Mouse (Mus musculus) brain, embryonic 14.5 days (tissue): ENCODE data around the gene Fam83d. TPM values are rescaled to one million over a fixed set of nuclear protein-coding genes. Genes with fewer than 3 reads are reported as not detected.

Experiments used
- DNase-seq: peaks from one replicate; pipeline ENCODE4 v3.0.0-alpha.2; 2011; ENCODE audit warnings: low read depth
- CTCF ChIP-seq: fragments of 200-500 bp; IDR thresholded peaks from 2 replicates; pipeline ENCODE4 v1.5.1; 2012; ENCODE audit warnings: inconsistent platforms, mild to moderate bottlenecking, moderate library complexity, borderline replicate concordance; ENCODE audit not compliant: insufficient read depth, insufficient read length; ENCODE audit errors: extremely low read depth
- POLR2A ChIP-seq: fragments of 200-500 bp; IDR thresholded peaks from 2 replicates; pipeline ENCODE4 v1.6.1; 2012; ENCODE audit warnings: mild to moderate bottlenecking, inconsistent platforms, borderline replicate concordance; ENCODE audit not compliant: poor library complexity, insufficient read depth, insufficient read length, severe bottlenecking; ENCODE audit errors: extremely low read depth
- polyA plus RNA-seq: library from polyadenylated mRNA; depleted of rRNA; stranded (reverse); fragments of >200 nt; gene quantifications from 2 replicates; pipeline ENCODE4 v1.2.3, GENCODE M21; 2012

Gene Fam83d
- polyA plus RNA-seq, 1 experiment: 13.9 TPM

DNA sequence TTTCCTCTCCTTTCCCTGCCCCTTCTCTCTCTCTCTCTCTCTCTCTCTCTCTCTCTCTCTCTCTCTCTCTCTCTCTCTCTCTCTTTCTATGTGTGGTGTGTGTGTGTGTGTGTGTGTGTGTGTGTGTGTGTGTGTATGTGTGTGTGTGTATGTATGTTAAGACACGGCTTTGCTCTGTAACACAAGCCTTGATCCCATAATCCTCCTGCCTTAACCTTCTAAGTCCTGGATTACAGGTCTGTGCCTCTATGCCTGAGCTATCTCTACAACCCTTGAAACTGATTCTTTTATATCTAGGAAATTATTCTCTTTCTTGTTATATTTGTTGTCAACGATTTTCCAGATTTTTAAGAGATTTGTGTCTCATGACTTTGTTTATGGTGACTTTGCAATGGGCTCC is 7.7 kb upstream of the Fam83d start:
- no peak for DNase-seq

DNA sequence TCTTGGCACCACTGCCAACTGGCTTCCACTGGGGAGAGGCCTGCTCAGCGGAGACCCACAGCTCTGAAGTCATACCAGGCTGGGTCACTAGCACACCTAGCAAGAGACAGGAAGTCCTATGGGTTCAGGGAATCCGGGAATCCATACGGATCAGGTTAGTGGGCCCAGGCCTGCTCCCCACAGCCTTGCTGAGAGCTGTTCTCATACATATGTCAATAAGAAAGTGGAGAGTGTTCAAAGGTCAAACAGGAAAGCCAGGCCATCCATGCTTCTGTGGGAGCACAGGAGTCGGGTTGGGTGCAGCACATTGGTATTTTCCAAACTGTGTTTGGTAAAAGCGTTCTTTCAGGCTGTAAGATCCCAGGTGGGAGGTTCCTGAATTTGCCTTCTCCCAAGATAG is 5.6 kb upstream of the Fam83d start:
- no peak for DNase-seq
- TF ChIP-seq POLR2A (no peak), CTCF (no peak)

More for the DNA sequence above, 7.7 kb upstream of the Fam83d start:
- TF ChIP-seq CTCF (no peak), POLR2A (no peak)

DNA sequence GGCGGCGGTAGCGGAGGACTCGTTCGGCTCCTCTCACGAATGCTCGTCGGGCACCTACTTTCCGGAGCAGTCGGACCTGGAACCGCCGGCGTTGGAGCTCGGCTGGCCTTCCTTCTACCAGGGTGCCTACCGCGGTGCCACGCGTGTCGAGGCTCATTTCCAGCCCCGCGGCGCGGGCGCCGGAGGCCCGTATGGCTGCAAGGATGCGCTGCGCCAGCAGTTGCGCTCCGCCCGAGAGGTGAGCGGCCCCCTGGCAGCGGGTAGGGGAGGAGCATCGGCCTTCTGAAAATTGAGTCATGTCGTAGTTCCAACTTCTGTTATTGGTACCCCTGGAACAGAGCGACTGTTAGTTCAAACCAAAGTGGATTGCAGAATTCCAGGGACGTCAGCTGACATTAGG is 457 bp downstream of the Fam83d start:
- TF ChIP-seq POLR2A (no peak), CTCF (no peak)
- DNase-seq: peak; percentile 48

DNA sequence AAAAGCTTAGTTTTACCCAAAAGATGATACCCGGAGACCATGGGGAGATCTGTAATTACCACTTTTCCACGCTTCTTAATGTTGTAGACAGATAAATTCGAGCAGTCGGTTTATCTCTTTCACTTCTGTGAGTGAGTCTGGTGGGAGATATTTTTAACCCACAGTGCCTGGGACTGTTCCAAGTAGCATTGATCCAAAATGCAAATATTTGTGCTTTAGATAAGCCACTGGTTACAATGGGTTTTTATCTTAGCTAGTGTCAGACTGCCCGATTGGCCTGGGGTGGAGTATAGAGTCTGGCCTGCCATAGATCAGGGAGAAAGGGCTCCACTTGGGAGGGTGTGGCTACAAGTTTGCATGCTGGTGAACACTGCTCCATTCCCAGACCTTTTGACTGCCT is 878 bp downstream of the Fam83d start:
- no peak for DNase-seq
- TF ChIP-seq POLR2A (no peak), CTCF (no peak)

DNA sequence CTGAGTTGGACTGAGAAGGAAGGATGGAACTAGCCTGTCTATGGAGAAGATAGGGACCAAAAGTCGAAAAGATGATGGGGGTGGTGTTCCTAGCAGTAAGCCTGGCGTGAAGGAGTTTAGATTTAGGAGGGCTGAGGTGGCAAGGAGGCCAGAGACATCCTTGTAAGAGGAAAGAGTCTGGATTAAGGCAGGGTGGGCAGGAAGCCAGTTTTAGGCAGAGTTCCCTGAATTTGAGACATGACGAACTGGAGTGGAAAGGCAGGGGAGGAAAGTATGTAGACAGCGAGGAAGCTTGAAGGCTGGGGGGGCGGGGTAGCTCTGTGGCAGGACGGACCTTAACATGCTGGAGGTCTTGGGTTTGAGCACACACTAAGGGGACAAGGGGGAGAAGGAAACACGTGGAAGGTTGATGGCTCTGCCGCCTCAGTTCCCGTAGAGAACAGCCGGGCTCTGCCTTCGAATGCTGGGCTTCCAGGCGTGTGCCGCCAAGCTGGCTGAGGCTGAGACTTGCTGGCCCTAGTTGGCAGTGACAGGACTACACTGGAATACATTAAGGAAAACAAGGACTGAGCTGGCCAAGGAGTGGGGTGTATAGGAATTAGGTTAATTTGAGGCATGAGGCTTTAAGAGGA is 2.3 kb downstream of the Fam83d start:
- TF ChIP-seq CTCF (no peak), POLR2A (no peak)
- DNase-seq: peak; percentile 77

DNA sequence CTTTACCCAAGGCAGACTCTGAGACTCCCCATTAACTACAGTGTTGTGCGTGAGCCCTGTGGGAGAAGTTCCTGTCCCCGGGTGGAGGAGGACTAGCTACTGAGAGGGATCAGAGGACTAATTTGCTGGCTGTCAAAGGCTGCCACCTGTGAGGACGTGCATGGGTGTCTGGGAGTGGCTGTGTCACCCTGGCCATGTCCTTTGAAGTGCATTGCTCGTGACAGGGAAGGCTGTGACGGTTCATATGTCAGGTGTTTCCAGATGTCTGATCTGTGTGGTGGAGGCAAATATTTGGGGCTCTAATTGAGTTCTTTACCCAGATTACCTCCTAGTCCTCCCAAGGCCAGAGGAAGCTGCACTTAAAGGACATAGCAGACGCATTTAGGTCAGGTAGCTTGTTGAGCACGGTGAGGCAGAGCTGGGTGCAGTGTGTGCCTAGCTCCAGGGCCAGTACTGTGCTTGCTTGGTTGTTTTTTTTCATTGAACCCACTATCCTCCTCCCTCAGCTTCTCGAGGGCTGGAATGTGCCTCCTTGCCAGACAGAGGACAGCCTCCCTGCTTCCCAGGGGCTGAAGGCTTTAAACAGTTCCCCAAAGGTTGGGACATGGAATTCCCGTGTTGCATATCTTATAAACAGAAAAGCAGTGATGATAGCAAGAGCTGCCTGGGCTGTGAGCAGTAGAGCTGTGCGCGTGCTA is 3.3 kb downstream of the Fam83d start:
- TF ChIP-seq POLR2A (no peak), CTCF (no peak)

DNA sequence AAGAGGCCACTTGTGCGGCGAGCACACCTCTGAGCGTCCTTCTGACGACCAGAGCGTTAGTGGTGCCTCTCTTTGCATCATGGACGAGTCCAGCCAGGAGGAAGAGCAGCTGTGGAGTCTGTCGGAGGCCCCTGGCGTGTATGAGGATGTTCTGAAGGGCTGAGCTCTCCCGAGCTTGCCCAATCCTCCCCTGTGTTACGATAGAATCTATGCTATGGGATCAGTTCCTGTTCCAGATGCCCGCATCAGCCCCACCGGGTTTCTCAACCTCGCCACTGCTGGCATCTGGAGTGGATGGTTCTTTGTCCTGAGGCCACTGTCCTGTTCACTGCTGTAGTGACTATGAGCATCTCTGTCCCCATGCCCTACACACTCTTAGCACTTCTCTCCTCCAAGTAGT is 4.9 kb downstream of the Fam83d start:
- no peak for TF ChIP-seq POLR2A
- TF ChIP-seq CTCF: no peak
- no peak for DNase-seq

More for the DNA sequence above, 3.3 kb downstream of the Fam83d start:
- no peak for DNase-seq

DNA sequence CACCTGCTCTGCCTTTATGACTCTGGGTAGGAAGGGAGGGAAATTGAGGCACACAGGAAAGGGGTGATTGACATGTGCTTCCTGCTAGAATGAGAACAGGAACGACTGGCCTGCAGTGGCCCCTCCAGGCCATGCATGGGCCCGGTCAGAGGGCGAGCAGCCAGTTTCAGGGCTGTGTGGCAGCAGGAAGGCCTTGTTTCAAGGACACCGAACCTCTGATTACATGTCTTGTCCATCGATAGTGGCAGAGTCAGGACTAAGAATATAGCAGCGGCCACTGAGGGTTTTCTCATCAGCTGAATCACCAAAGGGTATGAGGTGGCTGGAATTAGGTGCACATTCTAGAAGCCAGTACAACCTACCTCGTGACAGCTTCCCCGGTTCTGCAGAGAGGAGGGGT is 7.0 kb downstream of the Fam83d start:
- no peak for DNase-seq
- TF ChIP-seq CTCF (no peak), POLR2A (no peak)

DNA sequence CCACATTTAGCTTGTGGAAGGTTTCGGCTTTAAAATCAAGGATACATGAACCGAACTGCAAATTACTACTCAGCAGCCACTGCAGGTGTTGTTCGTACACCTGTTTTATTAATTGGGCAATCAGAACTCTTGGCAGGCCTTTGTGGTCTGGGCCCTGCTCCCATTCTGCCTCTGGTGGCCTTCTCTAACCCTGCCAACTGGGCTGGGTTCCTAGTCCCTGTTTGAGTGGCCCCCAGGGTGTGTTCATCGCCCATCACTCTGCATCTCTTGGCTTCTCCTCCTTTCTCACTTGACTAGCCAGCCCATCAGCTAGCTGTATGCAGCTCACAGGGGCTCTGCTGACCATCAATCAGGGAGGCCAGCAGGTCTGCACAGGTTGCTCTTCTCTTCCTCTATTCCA is 8.8 kb downstream of the Fam83d start:
- no peak for TF ChIP-seq POLR2A
- TF ChIP-seq CTCF: no peak
- DNase-seq: no peak

DNA sequence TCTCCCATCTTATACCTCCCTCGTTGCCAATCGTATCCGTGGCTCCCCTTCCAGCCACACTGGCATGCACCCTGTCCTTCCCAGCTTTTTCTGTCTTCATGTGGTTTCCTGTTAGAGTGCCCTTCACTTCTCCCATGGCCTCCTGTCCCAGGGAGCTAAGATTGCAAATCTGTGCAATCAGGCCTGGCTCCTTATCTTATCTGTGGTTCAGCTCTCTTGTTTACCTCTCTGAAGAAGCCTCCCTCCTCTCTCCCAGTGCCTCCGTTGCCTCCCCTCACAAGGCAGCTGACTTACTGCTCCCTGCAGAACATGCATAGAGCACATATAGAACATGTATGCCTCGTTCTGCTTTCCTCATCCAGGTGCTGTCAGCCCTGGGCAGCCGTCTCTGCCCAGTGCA is 9.6 kb downstream of the Fam83d start:
- TF ChIP-seq CTCF (no peak), POLR2A (no peak)
- DNase-seq: no peak

DNA sequence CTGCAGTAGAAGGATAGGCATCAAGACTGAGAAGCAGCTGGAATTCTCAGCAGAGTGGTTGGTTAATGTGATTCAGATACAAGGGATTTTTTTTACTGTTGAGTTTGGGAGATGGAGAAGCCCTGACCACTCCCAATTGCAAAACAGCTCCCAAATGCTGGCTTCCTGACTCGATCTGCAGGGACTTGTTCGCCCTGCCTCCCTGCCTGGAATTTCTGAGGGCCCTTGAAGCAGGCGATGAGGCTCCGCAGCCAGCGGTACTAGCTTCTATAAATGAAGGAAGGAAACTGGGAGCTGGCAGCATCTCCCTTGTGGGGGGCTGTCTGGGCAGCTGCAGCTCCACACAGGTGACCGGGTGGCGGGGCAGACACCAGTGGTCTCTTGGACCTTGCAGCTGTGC is 10.5 kb downstream of the Fam83d start:
- DNase-seq: no peak
- no peak for TF ChIP-seq CTCF
- TF ChIP-seq POLR2A: no peak

DNA sequence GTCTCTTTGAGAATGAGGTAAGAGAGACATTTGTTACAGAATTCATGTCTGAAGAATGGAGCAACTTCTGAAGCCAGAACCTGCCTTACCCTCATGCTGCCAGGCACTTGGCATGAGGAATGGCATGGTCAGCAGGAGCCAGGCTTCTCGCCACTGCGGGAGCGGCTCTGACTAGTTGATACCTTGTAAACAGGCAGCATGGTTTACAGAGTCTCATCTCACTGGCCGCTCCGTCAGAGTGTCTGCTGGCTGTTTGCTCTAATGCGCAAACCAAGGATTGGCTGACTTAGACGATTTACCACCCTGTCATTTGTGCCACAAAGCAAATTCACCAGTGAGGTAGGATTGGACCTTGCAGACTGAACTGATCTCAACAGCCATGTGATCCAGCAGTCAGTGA is 13.2 kb downstream of the Fam83d start:
- DNase-seq: no peak
- TF ChIP-seq CTCF (no peak), POLR2A (no peak)
